Mouse (Mus musculus) right cerebral cortex, adult 18-20 months (tissue): ENCODE measurements around the gene Abtb2.
A peak's percentile ranks its signal among the peaks of the same experiment; 100 is the strongest.

Source experiments
- DNase-seq: peaks from one replicate; pipeline ENCODE4 v3.0.0; 2022; ENCODE audit warnings: mixed read lengths

The Abtb2 gene

DNA sequence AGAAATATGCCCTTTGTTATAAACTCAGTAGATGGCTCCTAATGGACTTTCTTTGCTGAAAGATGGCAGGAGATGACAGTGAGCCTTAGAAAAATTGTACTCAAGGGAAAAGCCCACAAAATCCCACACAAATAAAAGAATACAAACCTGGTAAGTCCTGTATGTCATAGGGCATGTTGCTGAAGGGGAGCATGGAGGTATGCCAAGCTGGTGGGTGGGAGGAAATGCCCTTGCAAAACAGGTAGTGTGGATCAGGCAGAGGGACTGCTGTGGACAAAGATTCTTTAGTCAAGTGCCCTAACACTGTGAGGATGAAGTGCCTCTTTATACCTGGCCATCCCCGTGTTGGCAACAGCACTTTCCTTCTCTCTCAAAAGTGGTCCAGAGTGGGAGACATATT lies 126.7 kb downstream of the Abtb2 start:
- DNase-seq: no peak

- DNase-seq: no peak
Measured at GRCm38 (mm10) chr2:103694777-103695563, 128.9 kb downstream of the Abtb2 start.

- DNase-seq: no peak
Measured at GRCm38 (mm10) chr2:103696177-103696576, 130.1 kb downstream of the Abtb2 start.

DNA sequence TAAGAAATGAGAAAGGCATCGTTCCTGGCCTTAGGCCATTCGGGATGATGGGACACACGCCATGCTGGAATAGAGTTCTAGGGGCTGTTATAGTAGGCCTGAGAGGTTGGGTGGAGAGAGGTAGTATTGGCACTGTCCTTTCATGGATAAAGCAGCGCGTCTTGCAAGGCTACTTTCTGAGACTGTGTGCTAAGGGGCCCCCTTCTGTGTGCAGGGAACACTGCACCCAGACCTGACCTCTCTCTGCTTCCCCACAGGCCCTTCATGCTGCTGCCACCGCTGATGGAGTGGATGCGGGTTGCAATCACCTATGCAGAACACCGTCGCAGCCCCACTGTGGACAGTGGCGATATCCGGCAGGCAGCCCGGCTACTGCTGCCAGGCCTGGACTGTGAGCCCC lies 134.4 kb downstream of the Abtb2 start:
- no peak for DNase-seq

DNA sequence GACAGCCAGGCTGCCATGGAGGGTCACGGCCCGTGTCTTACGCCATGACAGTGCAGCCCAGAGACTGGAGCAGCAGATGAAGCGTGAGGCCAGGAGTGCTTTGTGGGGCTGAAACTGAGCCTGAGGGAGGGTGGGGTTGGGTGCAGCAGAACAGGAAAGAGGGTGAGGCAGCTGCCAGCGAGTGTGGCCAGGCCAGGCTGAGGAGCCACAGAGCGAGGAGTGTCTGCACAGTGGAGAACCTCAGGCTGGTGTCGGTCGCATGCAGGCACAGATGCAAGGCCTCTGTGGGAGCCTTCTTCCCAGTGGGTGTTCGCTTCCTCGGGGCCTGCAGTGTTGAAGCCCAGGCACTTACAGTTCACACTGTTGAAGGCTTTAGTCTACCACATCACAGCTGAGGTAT lies 137.2 kb downstream of the Abtb2 start:
- no peak for DNase-seq

DNA sequence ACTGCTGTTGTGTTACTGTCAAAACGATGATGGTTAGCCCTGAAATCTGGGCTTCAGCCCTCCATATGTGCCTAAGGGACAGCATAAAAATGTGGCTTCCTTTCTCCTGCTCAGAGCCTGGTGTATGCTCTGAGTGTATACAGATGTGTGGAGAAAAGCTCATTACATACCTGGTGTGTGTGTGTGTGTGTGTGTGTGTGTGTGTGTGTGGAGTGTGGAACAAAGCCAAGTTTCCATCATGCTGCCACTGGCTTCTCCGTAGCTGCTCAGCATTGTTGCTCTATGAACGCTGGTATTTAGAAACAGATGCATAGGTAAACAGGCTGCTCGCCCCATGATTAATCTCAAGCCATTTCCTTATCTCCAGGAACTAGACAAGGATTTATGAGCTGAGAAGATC lies 137.8 kb downstream of the Abtb2 start:
- no peak for DNase-seq

DNA sequence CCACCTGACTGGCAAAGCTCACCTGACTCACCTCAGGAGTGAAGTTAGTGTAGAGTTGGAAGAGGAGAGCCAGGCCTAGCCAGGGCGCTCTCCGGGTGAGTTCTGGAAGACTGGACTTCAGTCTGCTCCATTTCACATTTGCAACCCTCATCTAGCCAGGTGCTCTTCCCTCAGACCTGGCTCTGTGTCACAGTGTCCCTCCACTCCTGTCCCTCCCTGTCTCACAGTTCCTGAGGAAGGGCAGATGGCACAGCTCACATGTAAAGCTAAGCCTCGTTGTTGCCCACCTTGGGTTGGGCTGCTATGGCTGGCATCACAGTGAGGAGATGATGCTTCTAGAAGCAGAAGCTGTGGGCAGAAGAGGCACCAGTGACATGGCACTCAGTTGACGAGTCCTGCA lies 139.7 kb downstream of the Abtb2 start:
- DNase-seq: no peak

DNA sequence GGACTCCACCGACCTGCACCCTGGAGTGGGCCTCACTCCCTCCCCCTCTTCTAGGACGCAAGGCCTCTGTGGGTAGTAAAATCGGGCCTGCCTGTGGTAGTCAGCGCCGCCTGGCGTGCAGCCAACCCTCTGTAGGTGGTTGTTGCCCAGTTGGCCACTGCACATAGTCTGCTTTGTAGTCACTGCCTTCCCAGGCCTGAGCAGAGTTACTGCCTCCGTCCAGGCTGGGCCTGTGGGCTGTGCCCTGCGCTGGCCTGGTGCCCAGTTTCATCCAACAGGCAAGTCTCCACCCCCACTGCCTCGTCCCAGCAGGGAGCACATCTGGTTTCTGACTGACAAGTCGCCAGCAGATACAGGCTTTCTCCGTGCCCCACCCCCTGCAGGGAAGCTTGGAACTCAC lies 140.1 kb downstream of the Abtb2 start:
- peak; percentile 65 for DNase-seq

DNA sequence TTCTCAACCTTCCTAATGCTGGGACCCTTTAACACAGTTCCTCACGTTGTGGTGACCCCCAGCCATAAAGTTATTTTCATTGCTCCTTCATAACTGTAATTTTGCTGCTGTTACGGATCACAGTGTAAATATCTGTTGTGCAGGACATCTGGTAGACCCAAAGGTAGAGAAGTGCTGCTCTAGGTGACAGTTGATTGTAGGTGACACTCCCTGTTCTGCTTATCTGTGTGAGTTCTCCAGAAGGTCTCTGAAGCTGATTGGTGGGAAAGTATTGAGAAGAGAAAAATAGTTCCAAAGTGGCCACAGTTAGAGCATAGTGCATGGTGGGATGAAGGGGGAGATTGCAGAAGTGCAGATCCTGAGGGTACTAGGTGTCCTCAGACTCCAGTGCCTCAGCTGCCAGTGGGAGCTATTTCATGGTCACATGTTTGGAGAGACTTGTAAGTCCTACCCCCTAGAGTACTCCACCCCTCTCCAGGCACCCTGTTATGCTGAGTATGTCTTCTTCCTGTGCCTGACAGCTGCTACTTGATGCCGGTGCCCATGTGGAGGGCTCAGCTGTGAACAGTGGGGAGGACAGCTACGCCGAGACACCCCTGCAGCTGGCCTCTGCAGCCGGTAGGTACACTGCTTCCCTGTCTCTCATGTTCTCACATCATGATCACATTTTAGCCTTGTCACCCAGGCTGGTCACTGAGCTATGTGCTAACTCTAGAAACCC lies 141.1 kb downstream of the Abtb2 start:
- no peak for DNase-seq

DNA sequence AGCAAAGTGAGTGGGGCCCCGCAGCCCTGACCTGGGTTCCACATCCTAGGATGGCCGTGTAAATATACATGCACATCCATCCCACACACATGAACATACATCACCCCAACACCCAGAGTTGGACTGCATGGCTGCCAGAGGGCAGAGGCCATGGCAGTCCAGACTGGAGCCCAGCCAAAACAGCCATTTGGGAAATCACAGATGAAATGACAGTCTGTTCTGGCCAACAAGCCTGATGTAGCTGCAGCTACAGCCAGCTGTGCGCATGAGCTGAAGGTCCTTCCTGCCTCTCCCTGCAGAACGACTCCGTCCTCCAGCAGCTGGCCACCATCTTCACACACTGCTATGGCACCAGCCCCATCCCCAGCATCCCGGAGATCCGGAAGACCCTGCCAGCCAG lies 144.7 kb downstream of the Abtb2 start:
- no peak for DNase-seq

DNA sequence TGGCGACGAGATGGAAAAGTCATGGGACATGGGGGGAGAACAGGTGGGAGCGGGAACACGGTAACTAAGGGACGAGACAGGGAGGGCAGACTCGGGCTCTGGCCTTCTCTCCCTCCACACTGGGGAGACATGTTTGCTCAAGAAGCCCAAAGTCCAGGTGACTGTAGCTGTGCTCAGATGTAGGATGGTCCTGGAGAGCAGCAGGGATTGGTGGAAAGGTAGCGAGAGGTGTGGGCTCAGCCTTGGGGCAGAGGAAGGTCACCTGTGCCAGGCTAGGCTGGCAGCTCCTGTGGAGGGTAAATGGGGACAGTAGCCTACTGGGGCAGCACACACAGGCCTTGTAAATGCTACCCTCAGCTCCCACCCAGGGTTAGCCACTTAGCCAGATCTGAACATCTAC lies 147.7 kb downstream of the Abtb2 start:
- DNase-seq: no peak

- DNase-seq: no peak
Measured at GRCm38 (mm10) chr2:103714412-103714811, 148.3 kb downstream of the Abtb2 start.

GRCm38 (mm10) chr2:103718594-103719291 lies 152.6 kb downstream of the Abtb2 start:
- peak; percentile 78 for DNase-seq

DNA sequence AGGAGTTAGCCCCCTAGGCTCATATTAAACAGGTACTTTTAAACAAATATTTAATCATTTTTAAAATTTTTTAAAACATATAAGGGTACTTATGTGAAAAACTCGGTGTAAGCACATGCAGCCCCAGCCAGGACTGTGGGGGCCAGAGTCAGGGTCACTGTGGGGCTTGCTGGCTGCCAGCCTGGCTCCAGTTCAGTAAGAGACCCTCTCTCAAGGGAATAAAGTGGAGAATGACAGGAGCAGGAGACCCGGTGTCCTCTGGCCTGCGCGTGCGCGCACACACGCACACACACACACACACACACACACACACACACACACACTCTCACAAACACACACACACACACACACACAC lies 153.2 kb downstream of the Abtb2 start:
- no peak for DNase-seq

DNA sequence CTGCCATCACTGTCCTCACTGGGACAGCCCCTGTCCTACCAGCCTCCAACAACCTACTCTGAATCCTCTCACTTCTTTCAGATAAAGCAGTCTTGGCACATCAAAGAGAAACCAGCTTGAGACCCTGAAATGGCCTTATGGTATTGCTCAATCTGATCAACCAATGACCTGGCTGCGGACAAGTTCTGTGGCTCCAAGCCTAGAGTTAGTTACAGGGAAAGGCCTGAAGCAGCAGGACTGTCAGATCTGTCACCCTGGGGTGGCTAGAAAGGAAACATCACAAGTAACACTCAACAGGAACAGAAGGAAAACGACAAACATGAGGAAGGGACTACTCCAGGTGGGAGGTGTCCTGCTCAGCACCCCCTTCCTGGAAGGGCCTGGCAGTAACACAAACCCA lies 158.4 kb downstream of the Abtb2 start:
- no peak for DNase-seq

DNA sequence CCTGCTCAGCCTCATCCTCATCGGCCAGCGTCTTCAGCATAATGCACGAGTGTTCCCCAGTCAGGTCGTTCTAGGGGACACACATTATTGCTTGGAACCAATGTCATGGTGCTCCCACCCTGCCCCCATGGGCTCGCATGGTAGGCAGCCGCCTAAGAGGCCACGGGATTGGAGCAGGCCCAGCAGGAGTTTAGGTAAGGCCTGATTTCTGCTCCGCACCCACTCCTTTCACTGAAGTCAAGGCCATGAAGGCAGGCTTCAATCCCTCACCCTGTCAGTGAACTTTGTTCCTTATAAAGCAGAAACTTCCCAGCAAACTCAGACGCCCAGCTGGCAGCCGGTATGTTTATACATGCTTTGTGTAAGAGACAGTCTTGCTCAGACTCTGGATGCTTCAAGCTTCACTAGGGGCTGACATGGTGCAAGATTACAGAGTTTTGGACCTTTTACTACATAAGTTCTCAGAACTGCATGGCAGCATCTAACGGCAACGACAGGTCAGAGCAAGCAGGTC lies 162.0 kb downstream of the Abtb2 start:
- no peak for DNase-seq

DNA sequence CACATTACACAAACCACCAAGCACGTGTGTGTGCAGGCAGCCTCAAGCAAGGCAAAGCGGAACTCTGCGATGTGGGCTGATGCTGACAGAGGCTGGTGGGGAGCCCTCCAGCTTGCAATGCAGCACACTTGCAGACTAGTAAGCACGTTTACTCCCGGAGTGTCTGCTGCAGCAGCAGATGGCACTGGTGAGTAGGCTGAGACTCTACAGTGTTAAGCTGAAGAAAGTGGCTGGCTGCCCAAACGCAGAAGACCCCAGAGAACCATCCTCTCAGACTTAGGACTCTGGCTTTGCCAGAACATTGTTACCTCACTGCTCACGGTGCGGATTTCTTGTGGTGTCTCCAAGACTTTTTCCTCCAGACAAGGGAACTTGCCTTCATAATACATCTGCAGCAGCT lies 164.9 kb downstream of the Abtb2 start:
- peak; percentile 87 for DNase-seq

- no peak for DNase-seq
Measured at GRCm38 (mm10) chr2:103731423-103731822, 165.3 kb downstream of the Abtb2 start.

DNA sequence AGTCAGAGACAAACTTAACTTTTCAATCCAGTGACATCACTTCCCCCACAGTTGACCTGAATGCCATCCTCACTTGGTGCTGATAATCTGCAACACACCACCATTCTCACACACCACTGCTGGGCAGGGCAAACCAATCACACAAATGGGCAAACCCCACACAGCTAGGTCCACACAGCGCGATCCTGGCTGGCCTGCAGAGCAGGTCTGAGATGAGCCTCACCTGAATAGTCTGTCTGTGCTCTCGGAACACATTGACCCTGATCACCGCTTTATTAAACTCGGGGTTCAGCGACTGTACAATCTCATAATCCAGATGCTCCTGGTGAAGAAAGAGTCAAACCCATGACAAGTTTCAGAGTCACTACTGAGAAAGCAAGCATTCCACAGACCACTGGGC lies 176.7 kb downstream of the Abtb2 start:
- no peak for DNase-seq

GRCm38 (mm10) chr2:103743536-103743935 lies 177.4 kb downstream of the Abtb2 start:
- DNase-seq: no peak

DNA sequence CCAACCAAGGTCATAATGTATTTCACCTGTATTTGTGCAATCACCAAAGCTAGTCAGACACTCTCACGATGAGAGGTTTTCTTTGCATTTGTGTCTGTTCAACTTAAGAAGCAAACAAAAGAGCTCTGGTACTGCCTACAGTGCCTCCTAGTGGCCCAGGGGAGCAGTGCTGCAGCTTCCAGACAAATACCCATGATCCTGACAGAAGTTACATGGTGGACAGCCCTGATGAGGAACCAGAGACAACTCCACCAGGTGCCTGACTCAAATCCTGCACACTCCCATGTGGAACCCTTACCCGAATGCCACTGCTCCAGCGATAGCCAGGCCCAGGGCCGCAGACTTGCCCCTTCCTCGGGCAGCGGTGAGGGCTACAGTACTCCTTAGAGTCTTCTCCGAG lies 177.9 kb downstream of the Abtb2 start:
- DNase-seq: peak; percentile 37

GRCm38 (mm10) chr2:103745481-103745880 lies 179.4 kb downstream of the Abtb2 start:
- DNase-seq: no peak

DNA sequence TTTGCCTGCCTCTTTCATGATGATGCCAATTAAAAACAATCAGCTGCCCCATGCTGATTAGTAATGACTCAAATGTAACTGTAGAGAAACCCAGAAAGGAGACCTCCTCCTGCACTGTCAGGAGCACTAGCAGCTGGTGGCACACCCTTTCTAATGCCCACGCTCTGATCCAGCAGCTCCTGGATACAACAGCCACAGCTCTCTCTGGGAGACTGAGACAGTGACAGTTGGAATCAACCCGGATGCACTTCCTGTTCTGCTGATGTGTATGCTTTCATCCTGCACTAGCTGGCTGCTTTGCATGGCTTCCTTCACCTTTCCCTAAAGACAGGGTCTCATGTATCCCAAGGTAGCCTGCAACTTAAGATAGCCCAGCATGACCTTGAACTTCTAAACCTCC lies 180.0 kb downstream of the Abtb2 start:
- peak; percentile 31 for DNase-seq

GRCm38 (mm10) chr2:103746761-103747160 lies 180.7 kb downstream of the Abtb2 start:
- no peak for DNase-seq
